Comparison of ENCODE assay signal across 19 mouse cellular contexts in the genomic region with DNA sequence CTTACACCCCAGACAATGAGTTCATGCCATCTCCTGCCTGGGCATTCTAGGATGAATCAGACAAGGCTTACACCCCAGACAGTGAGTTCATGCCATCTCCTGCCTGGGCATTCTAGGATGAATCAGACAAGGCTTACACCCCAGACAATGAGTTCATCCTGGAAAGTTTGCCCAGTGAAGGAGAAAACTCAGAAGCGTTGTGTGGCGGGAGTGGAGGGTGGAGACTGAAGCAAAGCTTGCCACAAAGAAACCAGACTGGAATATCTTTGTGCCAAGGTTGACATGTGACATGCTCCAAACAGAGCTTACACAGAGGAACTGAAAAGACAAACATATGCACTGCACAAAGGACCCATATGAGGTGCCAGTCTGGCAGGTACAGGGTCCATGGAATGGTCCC.
DNase-seq lines count a peak whose midpoint lies in the region; ATAC-seq and TF ChIP-seq lines count a peak whose summit lies in the region.
"Had no signal": no experiment of that assay in that cellular context is flagged by ENCODE, and none has a peak within 500 bp of the region (broad histone marks: within the 10 kb centered on the region; RNA-seq: fewer than 3 reads in every experiment).

No protein-coding gene starts in this region.

- no peak overlapping the region for H3K9ac ChIP-seq in forebrain, embryonic 14.5 days (ENCODE audit: low read length)
- no peak overlapping the region for H3K9ac ChIP-seq in forebrain, embryonic 11.5 days (ENCODE audit: low read length)
- H3K9ac ChIP-seq in hindbrain, embryonic 12.5 days: no peak overlapping the region
- H3K9ac ChIP-seq: embryonic facial prominence, embryonic 12.5 days; forebrain, embryonic 13.5 days had no signal

- H3K4me1 ChIP-seq in forebrain, embryonic 14.5 days (ENCODE audit: control insufficient read depth, insufficient read depth, low read length): no peaks in the 10 kb centered on the region
- no peaks in the 10 kb centered on the region for H3K4me1 ChIP-seq in forebrain, embryonic 11.5 days (replicated peaks; ENCODE audit: control insufficient read depth, insufficient read depth, low read length)
- H3K4me1 ChIP-seq in hindbrain, embryonic 12.5 days: no peaks in the 10 kb centered on the region
- H3K4me1 ChIP-seq: embryonic facial prominence, embryonic 10.5 days; embryonic facial prominence, embryonic 12.5 days; forebrain, embryonic 13.5 days had no signal

- no peak overlapping the region for H3K4me2 ChIP-seq in forebrain, embryonic 14.5 days (ENCODE audit: low read length)
- no peak overlapping the region for H3K4me2 ChIP-seq in forebrain, embryonic 11.5 days (ENCODE audit: low read depth, low read length, severe bottlenecking)
- H3K4me2 ChIP-seq in myocyte (ENCODE audit: low read depth): peak overlapping the region; percentile 9
- no peak overlapping the region for H3K4me2 ChIP-seq in hindbrain, embryonic 12.5 days (replicated peaks)
- H3K4me2 ChIP-seq: embryonic facial prominence, embryonic 12.5 days; forebrain, embryonic 13.5 days had no signal

- TF ChIP-seq POLR2A in myocyte (IDR thresholded peaks at IDR 0.05; ENCODE audit: insufficient read length, low read depth): no peak

- no peak for ATAC-seq in forebrain, embryonic 14.5 days
- ATAC-seq in forebrain, embryonic 11.5 days (replicated peaks; ENCODE audit: low FRiP score): no peak
- ATAC-seq in Patski: peak; percentile 76
- no peak for ATAC-seq in hindbrain, embryonic 12.5 days (ENCODE audit: low FRiP score)
- ATAC-seq: forebrain, embryonic 13.5 days; forebrain, embryonic 16.5 days had no signal

- peak; percentile 19 for DNase-seq in forebrain, embryonic 14.5 days (ENCODE audit: low spot score)
- no peak for DNase-seq in forebrain, embryonic 11.5 days (ENCODE audit: low spot score)
- peak; percentile 27 for DNase-seq in heart, adult 11 months
- DNase-seq in heart, postnatal 25 days (ENCODE audit: low spot score): no peak
- peak; percentile 60 for DNase-seq in Patski (ENCODE audit: low read depth, low spot score)
- DNase-seq in thymus, postnatal 10 days (ENCODE audit: low spot score in 2 of 2): no peak
- DNase-seq: adrenal gland, postnatal 10 days; adrenal gland, postnatal 25 days; cerebellum, adult 11-12 months; cerebellum, adult 2 months; cerebellum, adult 9-10 months; cerebellum, postnatal 10 days; cerebellum, postnatal 25 days had no signal

- no peaks in the 10 kb centered on the region for H3K36me3 ChIP-seq in forebrain, embryonic 14.5 days (ENCODE audit: control insufficient read depth, insufficient read depth, low read length)
- no peaks in the 10 kb centered on the region for H3K36me3 ChIP-seq in forebrain, embryonic 11.5 days (ENCODE audit: control insufficient read depth, insufficient read depth, low read length)
- H3K36me3 ChIP-seq in myocyte (ENCODE audit: control insufficient read depth, insufficient read depth): no peaks in the 10 kb centered on the region
- no peaks in the 10 kb centered on the region for H3K36me3 ChIP-seq in hindbrain, embryonic 12.5 days
- H3K36me3 ChIP-seq: embryonic facial prominence, embryonic 10.5 days; embryonic facial prominence, embryonic 12.5 days had no signal

- CTCF ChIA-PET in Patski (lab: Charles Lee): interaction anchor here (1.0 to 1.4 kb wide), 2 partner anchors 12 to 24 kb away, joined by 3 to 4 read pairs; no protein-coding TSS in a partner anchor

- in situ Hi-C loops in Patski (cut with MboI; ENCODE audit: low pct_unique_long_range_greater_than_20kb): no loop called here

- H3K4me3 ChIP-seq in forebrain, embryonic 14.5 days (ENCODE audit: low read depth, low read length): no peak overlapping the region
- no peak overlapping the region for H3K4me3 ChIP-seq in forebrain, embryonic 11.5 days (ENCODE audit: low read depth, low read length)
- H3K4me3 ChIP-seq in myocyte: no peak overlapping the region
- H3K4me3 ChIP-seq in hindbrain, embryonic 12.5 days: no peak overlapping the region
- H3K4me3 ChIP-seq: embryonic facial prominence, embryonic 10.5 days; embryonic facial prominence, embryonic 12.5 days; forebrain, embryonic 13.5 days had no signal

- no peak for TF ChIP-seq CTCF in Patski (IDR thresholded peaks at IDR 0.05)

- no peaks in the 10 kb centered on the region for H3K9me3 ChIP-seq in forebrain, embryonic 14.5 days (replicated peaks; ENCODE audit: control insufficient read depth, low read length)
- H3K9me3 ChIP-seq in forebrain, embryonic 11.5 days (ENCODE audit: control insufficient read depth, low read length): no peaks in the 10 kb centered on the region
- no peaks in the 10 kb centered on the region for H3K9me3 ChIP-seq in hindbrain, embryonic 12.5 days (replicated peaks)
- H3K9me3 ChIP-seq: embryonic facial prominence, embryonic 10.5 days; embryonic facial prominence, embryonic 12.5 days; forebrain, embryonic 13.5 days had no signal

- no peak overlapping the region for H3K27ac ChIP-seq in forebrain, embryonic 14.5 days (ENCODE audit: low read depth, low read length)
- H3K27ac ChIP-seq in forebrain, embryonic 11.5 days (ENCODE audit: low read depth, low read length): no peak overlapping the region
- H3K27ac ChIP-seq in hindbrain, embryonic 12.5 days: no peak overlapping the region
- H3K27ac ChIP-seq: embryonic facial prominence, embryonic 10.5 days; embryonic facial prominence, embryonic 12.5 days; forebrain, embryonic 13.5 days had no signal

- POLR2A ChIA-PET in Patski (lab: Charles Lee): no interaction called here

- intact Hi-C loops in heart, postnatal 25 days (cut with DNase I): no loop called here

- H3K27me3 ChIP-seq in forebrain, embryonic 14.5 days (replicated peaks; ENCODE audit: control insufficient read depth, insufficient read depth, low read length): no peaks in the 10 kb centered on the region
- no peaks in the 10 kb centered on the region for H3K27me3 ChIP-seq in forebrain, embryonic 11.5 days (ENCODE audit: control insufficient read depth, insufficient read depth, low read length)
- no peaks in the 10 kb centered on the region for H3K27me3 ChIP-seq in Patski
- no peaks in the 10 kb centered on the region for H3K27me3 ChIP-seq in myocyte (ENCODE audit: control insufficient read depth, insufficient read depth, insufficient read length)
- no peaks in the 10 kb centered on the region for H3K27me3 ChIP-seq in hindbrain, embryonic 12.5 days
- H3K27me3 ChIP-seq: embryonic facial prominence, embryonic 12.5 days; forebrain, embryonic 13.5 days had no signal

- WGBS in forebrain, embryonic 14.5 days: 68% methylated on average over 2 of the region's 2 CpGs
- WGBS in forebrain, embryonic 11.5 days: 82% methylated on average over 2 of the region's 2 CpGs
- WGBS in hindbrain, embryonic 12.5 days: 93% methylated on average over 2 of the region's 2 CpGs

- H3ac ChIP-seq in myocyte (ENCODE audit: control insufficient read depth, insufficient read length): no peak overlapping the region

- H3K79me2 ChIP-seq in myocyte (ENCODE audit: control insufficient read depth, insufficient read depth): no peaks in the 10 kb centered on the region

TF ChIP-seq in myocyte, 11 proteins besides CTCF, POLR2A, EP300 and RAD21:
- TF ChIP-seq POLR2AphosphoS2 (IDR thresholded peaks at IDR 0.05; ENCODE audit: insufficient read length, low read depth) (no peak), REST (IDR thresholded peaks at IDR 0.05; ENCODE audit: insufficient read depth, insufficient read length) (no peak), MYOG (IDR thresholded peaks at IDR 0.05; ENCODE audit: control insufficient read depth in 1 of 3, insufficient read depth in 1 of 3, insufficient read length in 2 of 3, low read depth in 2 of 3) (no peak), SRF (IDR thresholded peaks at IDR 0.05; ENCODE audit: control insufficient read depth, insufficient read length, low read depth) (no peak), CEBPB (IDR thresholded peaks at IDR 0.05; ENCODE audit: insufficient read depth, poor library complexity, severe bottlenecking) (no peak), TCF12 (IDR thresholded peaks at IDR 0.05; ENCODE audit: insufficient read depth, poor library complexity, severe bottlenecking) (no peak), TCF3 (IDR thresholded peaks at IDR 0.05; ENCODE audit: insufficient read length, low read depth) (no peak), USF1 (IDR thresholded peaks at IDR 0.05; ENCODE audit: low read depth) (no peak), E2F4 (IDR thresholded peaks at IDR 0.05; ENCODE audit: insufficient read depth) (no peak), MAX (IDR thresholded peaks at IDR 0.05; ENCODE audit: low read depth) (no peak), MYOD1 (IDR thresholded peaks at IDR 0.05; ENCODE audit: control insufficient read depth in 1 of 3, insufficient read length in 2 of 3, low read depth in 2 of 3) (no peak)
TF ChIP-seq in myocyte: peak in this region for 0.

Comparison
In these comparisons a context has a peak if more than half of its experiments do, and no peak if none do; other contexts are left out.
1. DNase-seq: peak in forebrain, embryonic 14.5 days (single experiment), heart, adult 11 months (single experiment) and Patski (single experiment); none in forebrain, embryonic 11.5 days (single experiment), heart, postnatal 25 days (single experiment) and thymus, postnatal 10 days (0 of 2).